Mouse (Mus musculus) gastrocnemius, postnatal 36 days (tissue): Measurements from ENCODE around the gene Mageb2. TPM values are rescaled to one million over a fixed set of nuclear protein-coding genes. Genes with fewer than 3 reads are reported as not detected.
"Not testable (repeated sequence)": the region's sequence is repeated elsewhere in the genome, so short reads cannot be mapped to it uniquely, and the experiment has no call there.

Experiments used
- DNase-seq, 2 experiments: peaks; one replicate each; pipeline ENCODE4 v3.0.0; 2022
- intact Hi-C: fragments of 180-260 bp; cut with DNase I; formaldehyde crosslinking; loops from one replicate; pipeline ENCODE4 v1.15.1; 2025
- long read RNA-seq, 2 experiments: library from polyadenylated mRNA; stranded (forward); transcript quantifications; one replicate each; pipeline ENCODE4 v2.0.0; 2021
- total RNA-seq, 2 experiments: library from RNA; stranded (reverse); gene quantifications; 2 replicates each; pipeline ENCODE4 v1.2.3; 2021

Gene Mageb2
- total RNA-seq = not detected
- long read RNA-seq, experiment 1 = 0 reads
- long read RNA-seq, experiment 2 = 0 reads

DNA sequence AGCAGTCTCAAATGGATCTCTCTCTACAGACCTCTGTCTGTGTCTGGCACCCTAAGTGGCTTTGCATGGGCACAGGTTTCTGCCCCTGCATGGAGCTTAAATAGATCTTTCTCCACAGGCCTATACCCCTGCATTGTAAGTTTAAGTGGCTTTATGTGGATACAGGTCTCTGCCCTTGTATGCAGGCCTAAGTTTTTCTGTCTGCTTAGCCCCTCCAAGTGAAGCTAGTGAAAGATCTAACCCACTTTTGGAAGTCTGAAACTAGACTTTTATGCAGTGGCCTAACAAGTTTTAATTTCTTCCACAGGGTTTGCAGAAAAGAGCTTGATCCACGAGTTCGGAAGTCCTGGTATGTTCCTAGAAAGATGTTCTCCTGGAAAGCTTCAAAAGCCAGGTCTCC lies at the start of gene Mageb2:
Mageb2 (plus strand) TSS at position 301 of the 400 bp plus-strand sequence.
- DNase-seq, intact Hi-C loops: not testable (repeated sequence)

DNA sequence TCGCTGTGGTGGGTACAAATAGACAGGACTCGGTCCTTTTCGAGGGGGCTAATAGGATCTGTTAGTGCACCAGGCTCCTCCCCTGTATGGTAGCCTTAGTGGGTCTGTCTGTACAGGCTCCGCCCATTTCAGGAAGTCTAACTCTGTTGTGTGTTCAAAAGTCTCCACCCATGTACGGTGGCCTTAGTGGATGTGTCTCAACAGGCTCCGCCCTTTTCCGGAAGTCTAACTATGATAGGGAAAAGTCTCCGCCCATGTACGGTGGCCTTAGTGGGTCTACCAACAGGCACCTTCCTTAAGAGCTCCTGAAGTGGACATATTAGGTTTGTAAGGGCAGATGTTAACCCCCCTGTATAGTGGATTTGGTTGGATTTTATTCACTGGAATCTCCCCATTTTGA lies 18.2 kb upstream of the Mageb2 start:
- DNase-seq, intact Hi-C loops: not testable (repeated sequence)

Other genes with a start within 250 kb of the Mageb2 start
- not detected for gene Gm5072, start 60.8 kb downstream of the Mageb2 start, total RNA-seq
- gene Gm8914, start 148.4 kb downstream of the Mageb2 start, total RNA-seq = not detected
- not detected for gene 1700084M14Rik, start 244.2 kb downstream of the Mageb2 start, total RNA-seq